Mouse (Mus musculus): Measurements from ENCODE around the gene Klk1b24.
"Not testable (repeated sequence)": the region's sequence is repeated elsewhere in the genome, so short reads cannot be mapped to it uniquely, and the experiment has no call there.

DNA sequence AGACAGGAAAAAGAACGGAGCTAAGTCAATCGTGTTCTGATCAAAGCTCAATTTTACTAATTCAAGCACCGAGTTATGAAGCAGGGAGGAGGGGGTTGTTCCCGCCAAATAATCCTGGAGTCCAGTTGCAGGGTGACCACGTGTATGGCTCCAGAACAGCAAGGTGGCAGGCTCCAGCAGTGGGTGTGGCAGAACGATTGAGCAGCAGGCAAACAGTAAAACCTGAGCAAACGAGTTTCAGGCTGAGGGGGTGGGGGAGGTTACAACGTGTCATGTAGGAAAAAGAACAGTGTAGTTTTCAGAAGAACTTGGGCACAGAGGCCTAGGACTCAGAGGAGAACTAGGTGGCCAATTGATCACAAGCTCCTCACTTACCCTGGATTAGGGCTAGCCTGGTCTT, 1.5 kb upstream of the Klk1b24 start:
- TF ChIP-seq CTCF (IDR thresholded peaks at IDR 0.05); EP300 (IDR thresholded peaks at IDR 0.05; ENCODE audit: insufficient read depth, low read depth, low read length): not testable (repeated sequence)

Measured in heart, adult 2 months (tissue).